14 mouse cellular contexts compared by ENCODE assay signal in genomic region chr12:51825338-51825737, GRCm38 (mm10). TPM values are rescaled to one million over a fixed set of nuclear protein-coding genes. Genes with fewer than 3 reads are reported as not detected.
DNase-seq lines count a peak whose midpoint lies in the region; ATAC-seq and TF ChIP-seq lines count a peak whose summit lies in the region.
"Had no signal": no experiment of that assay in that cellular context is flagged by ENCODE, and none has a peak within 500 bp of the region (broad histone marks: within the 10 kb centered on the region; RNA-seq: fewer than 3 reads in every experiment).

No protein-coding gene starts in this region.

- 80% methylated on average over 2 of the region's 2 CpGs for WGBS in intestine, postnatal 0 days
- 87% methylated on average over 2 of the region's 2 CpGs for WGBS in intestine, embryonic 16.5 days
- 86% methylated on average over 2 of the region's 2 CpGs for WGBS in forebrain, embryonic 15.5 days

- H3K4me2 ChIP-seq in intestine, postnatal 0 days (replicated peaks; ENCODE audit: low read depth), result no peak overlapping the region
- no peak overlapping the region for H3K4me2 ChIP-seq in intestine, embryonic 16.5 days (ENCODE audit: low read depth, low read length)
- H3K4me2 ChIP-seq in forebrain, embryonic 15.5 days (replicated peaks), result no peak overlapping the region
- H3K4me2 ChIP-seq: forebrain, embryonic 12.5 days; hindbrain, embryonic 13.5 days; lung, embryonic 14.5 days; neural tube, embryonic 15.5 days had no signal

- peak; percentile 41 for TF ChIP-seq CTCF in intestine, postnatal 0 days (IDR thresholded peaks at IDR 0.05; ENCODE audit: low read depth)

- no peak overlapping the region for H3K27ac ChIP-seq in intestine, postnatal 0 days (ENCODE audit: low read depth, low read length)
- no peak overlapping the region for H3K27ac ChIP-seq in intestine, embryonic 16.5 days (ENCODE audit: low read length)
- H3K27ac ChIP-seq in forebrain, embryonic 15.5 days (replicated peaks), result no peak overlapping the region
- H3K27ac ChIP-seq: forebrain, embryonic 12.5 days; hindbrain, embryonic 13.5 days; neural tube, embryonic 15.5 days had no signal

- no peak overlapping the region for H3K4me3 ChIP-seq in intestine, postnatal 0 days (ENCODE audit: low read depth, low read length)
- H3K4me3 ChIP-seq in intestine, embryonic 16.5 days (ENCODE audit: low read length), result no peak overlapping the region
- no peak overlapping the region for H3K4me3 ChIP-seq in forebrain, embryonic 15.5 days
- H3K4me3 ChIP-seq: forebrain, embryonic 12.5 days; hindbrain, embryonic 13.5 days; neural tube, embryonic 15.5 days had no signal

- DNase-seq in 3T3-L1 (ENCODE audit: low read depth, low spot score), result peak; percentile 43
- DNase-seq in B cell, adult 2 months, result peak; percentile 23 to 32
- DNase-seq in fat pad, adult 2 months (ENCODE audit: extremely low read depth, low read depth, low spot score), result peak; percentile 92
- DNase-seq: gastrocnemius, postnatal 14 days; lung, embryonic 14.5 days; midbrain, embryonic 14.5 days; thymus, adult 2 months had no signal

- H3K4me1 ChIP-seq in intestine, postnatal 0 days (replicated peaks; ENCODE audit: control insufficient read depth, insufficient read depth, low read length), result no peaks in the 10 kb centered on the region
- peaks cover 15% of the 10 kb centered on the region for H3K4me1 ChIP-seq in intestine, embryonic 16.5 days (ENCODE audit: control insufficient read depth, insufficient read depth, low read length)
- H3K4me1 ChIP-seq in forebrain, embryonic 15.5 days, result peaks cover 23% of the 10 kb centered on the region

- ATAC-seq in intestine, postnatal 0 days, result no peak
- ATAC-seq in intestine, embryonic 16.5 days, result no peak
- no peak for ATAC-seq in granulocyte monocyte progenitor cell, adult 5-6 weeks (replicated peaks; ENCODE audit: poor library complexity, severe bottlenecking)
- no peak for ATAC-seq in forebrain, embryonic 15.5 days (replicated peaks)

- H3K36me3 ChIP-seq in intestine, postnatal 0 days (ENCODE audit: control insufficient read depth, insufficient read depth), result peaks cover 11% of the 10 kb centered on the region; the same call in 1 of the 2 replicates
- peaks cover 14% of the 10 kb centered on the region for H3K36me3 ChIP-seq in intestine, embryonic 16.5 days (ENCODE audit: control insufficient read depth, insufficient read depth, low read length)
- peaks cover 11% of the 10 kb centered on the region; the same call in 1 of the 2 replicates for H3K36me3 ChIP-seq in forebrain, embryonic 15.5 days

- no peaks in the 10 kb centered on the region for H3K27me3 ChIP-seq in intestine, postnatal 0 days (replicated peaks; ENCODE audit: control insufficient read depth, insufficient read depth, low read length)
- no peaks in the 10 kb centered on the region for H3K27me3 ChIP-seq in intestine, embryonic 16.5 days (replicated peaks; ENCODE audit: control insufficient read depth, insufficient read depth, low read length)
- H3K27me3 ChIP-seq in forebrain, embryonic 15.5 days, result no peaks in the 10 kb centered on the region
- H3K27me3 ChIP-seq: forebrain, embryonic 12.5 days; hindbrain, embryonic 13.5 days; neural tube, embryonic 15.5 days had no signal

- H3K9ac ChIP-seq in intestine, postnatal 0 days (ENCODE audit: low read depth, low read length), result no peak overlapping the region
- H3K9ac ChIP-seq in intestine, embryonic 16.5 days (ENCODE audit: low read depth, low read length), result no peak overlapping the region
- H3K9ac ChIP-seq in forebrain, embryonic 15.5 days (replicated peaks), result no peak overlapping the region
- H3K9ac ChIP-seq: forebrain, embryonic 12.5 days; hindbrain, embryonic 13.5 days; lung, embryonic 14.5 days; neural tube, embryonic 15.5 days had no signal

- no peaks in the 10 kb centered on the region for H3K9me3 ChIP-seq in intestine, postnatal 0 days (ENCODE audit: control insufficient read depth)
- no peaks in the 10 kb centered on the region for H3K9me3 ChIP-seq in intestine, embryonic 16.5 days (ENCODE audit: control insufficient read depth, low read length)
- no peaks in the 10 kb centered on the region for H3K9me3 ChIP-seq in forebrain, embryonic 15.5 days
- H3K9me3 ChIP-seq: forebrain, embryonic 12.5 days; hindbrain, embryonic 13.5 days; neural tube, embryonic 15.5 days had no signal

RNA-seq across cellular contexts. Expression of gene Hectd1, which starts 4.0 kb away (rescaled TPM):
- polyA plus RNA-seq in intestine, postnatal 0 days (2015; fragmentation: Nextera tagmentation; extraction: Ambion mirVana), result 16.8 and 20.9 TPM in 2 replicates
- 25.6 and 26.8 TPM in 2 replicates for polyA plus RNA-seq in intestine, embryonic 16.5 days (2015; fragmentation: Nextera tagmentation; extraction: Ambion mirVana)
- total RNA-seq in granulocyte monocyte progenitor cell, adult 5-6 weeks (2014; fragmentation: Nextera tagmentation), result 51.0 and 52.9 TPM in 2 replicates
- total RNA-seq in granulocyte monocyte progenitor cell, adult 5-6 weeks (2017), result 89.7 and 96.3 TPM in 2 replicates
- polyA plus RNA-seq in forebrain, embryonic 15.5 days (2015; fragmentation: Nextera tagmentation; extraction: Ambion mirVana), result 38.8 and 42.7 TPM in 2 replicates

Comparison
In these comparisons a context has a peak if more than half of its experiments do, and no peak if none do; other contexts are left out.
1. DNase-seq: peak in every context shown above with its lines; median percentile 92 in fat pad, adult 2 months; 43 in 3T3-L1; 28 in B cell, adult 2 months.